Mouse (Mus musculus) liver, embryonic 12.5 days (tissue): Measurements from ENCODE around the gene Abcc3. TPM values are rescaled to one million over a fixed set of nuclear protein-coding genes. Genes with fewer than 3 reads are reported as not detected.

Source experiments
- ATAC-seq: fragments of 200-750 bp; cut with Nextera tagmentation; 2 replicates; pipeline ENCODE4 v1.8.0; 2017; ENCODE audit warnings: moderate number of reproducible peaks, mild to moderate bottlenecking, moderate library complexity
- H3K27ac ChIP-seq: fragments of 300-500 bp; sonication (generic); 2 replicates; pipeline ENCODE4 v1.5.1; 2016; ENCODE audit warnings: mild to moderate bottlenecking
- H3K27me3 ChIP-seq: fragments of 300-500 bp; sonication (generic); replicated peaks from 2 replicates; pipeline ENCODE4 v1.6.1; 2016; ENCODE audit warnings: mild to moderate bottlenecking, moderate library complexity
- H3K36me3 ChIP-seq: fragments of 300-500 bp; sonication (generic); 2 replicates; pipeline ENCODE4 v1.6.1; 2016; ENCODE audit warnings: mild to moderate bottlenecking, moderate library complexity
- H3K4me1 ChIP-seq: fragments of 300-500 bp; sonication (generic); 2 replicates; pipeline ENCODE4 v1.6.1; 2016
- H3K4me2 ChIP-seq: fragments of 300-500 bp; sonication (generic); 2 replicates; pipeline ENCODE4 v1.6.1; 2016; ENCODE audit warnings: mild to moderate bottlenecking, moderate library complexity
- H3K4me3 ChIP-seq: fragments of 300-500 bp; sonication (generic); 2 replicates; pipeline ENCODE4 v1.5.1; 2016; ENCODE audit warnings: mild to moderate bottlenecking, moderate library complexity
- H3K9ac ChIP-seq: fragments of 300-500 bp; sonication (generic); 2 replicates; pipeline ENCODE4 v1.6.1; 2016; ENCODE audit warnings: mild to moderate bottlenecking, moderate library complexity
- H3K9me3 ChIP-seq: fragments of 300-500 bp; sonication (generic); replicated peaks from 2 replicates; pipeline ENCODE4 v1.6.1; 2016; ENCODE audit warnings: mild to moderate bottlenecking, moderate library complexity
- WGBS: fragments of 180-500 bp; shearing (Covaris S2); methylation state at CpG from one replicate; pipeline ENCODE4 v1.1.7; 2016; ENCODE audit not compliant: insufficient replicate concordance; 5-methylcytosine and 5-hydroxymethylcytosine counted together
- polyA plus RNA-seq: library from polyadenylated mRNA; unstranded; fragments of >200 nt; fragmentation: Nextera tagmentation; extraction: Ambion mirVana; gene quantifications from 2 replicates; pipeline ENCODE4 v1.2.1, GENCODE M21; 2016

The Abcc3 gene
- polyA plus RNA-seq, result 4.0 and 4.3 TPM in 2 replicates

DNA sequence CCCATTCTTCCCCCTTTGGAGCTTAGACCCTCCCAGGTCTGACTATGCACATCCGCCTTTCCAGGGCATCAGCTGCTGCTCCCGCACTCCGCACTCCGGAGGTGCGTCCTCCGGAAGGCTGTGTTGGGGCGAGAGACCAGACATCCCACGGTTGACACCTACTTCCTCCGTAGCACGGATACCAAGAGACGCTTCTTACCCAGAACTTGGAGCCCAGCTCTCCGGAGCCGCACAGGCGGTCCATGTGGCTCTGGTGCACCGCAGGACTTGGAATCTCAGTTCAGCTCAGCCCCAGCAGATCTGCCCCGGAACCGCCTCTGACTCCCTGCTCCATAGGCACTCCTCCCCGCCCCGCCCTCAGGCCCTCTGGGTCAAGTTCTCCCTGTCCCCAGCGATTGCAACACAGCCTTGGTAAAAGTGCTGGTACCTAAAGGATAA lies at the start of gene Abcc3:
Abcc3 (minus strand) TSS at position 326 of the 438 bp plus-strand sequence.
- peaks cover 62% of the 10 kb centered on the region for H3K27me3 ChIP-seq
- no peaks in the 10 kb centered on the region for H3K36me3 ChIP-seq
- peak; percentile 30; the same call in 1 of the 2 replicates for ATAC-seq
- no peaks in the 10 kb centered on the region for H3K4me1 ChIP-seq
- WGBS, result 3% methylated on average over 20 of the region's 20 CpGs
- H3K27ac ChIP-seq, result no peak within 1 kb of the TSS
- no peaks in the 10 kb centered on the region for H3K9me3 ChIP-seq
- no peak within 1 kb of the TSS for H3K9ac ChIP-seq
- peak within 1 kb of the TSS; percentile 15; the same call in 1 of the 2 replicates for H3K4me3 ChIP-seq
- peak within 1 kb of the TSS; percentile 41 for H3K4me2 ChIP-seq

- Histone ChIP-seq H3K27ac (no peak overlapping the region), H3K4me1 (no peaks in the 10 kb centered on the region), H3K9ac (no peak overlapping the region), H3K4me2 (no peak overlapping the region), H3K4me3 (no peak overlapping the region), H3K36me3 (no peaks in the 10 kb centered on the region), H3K9me3 (no peaks in the 10 kb centered on the region), H3K27me3 (peaks cover 56% of the 10 kb centered on the region)
- ATAC-seq, result no peak
- 64% methylated on average over 9 of the region's 9 CpGs for WGBS
These were observed 49.0 kb upstream of the Abcc3 start for GRCm38 (mm10) chr11:94441752-94442151.

DNA sequence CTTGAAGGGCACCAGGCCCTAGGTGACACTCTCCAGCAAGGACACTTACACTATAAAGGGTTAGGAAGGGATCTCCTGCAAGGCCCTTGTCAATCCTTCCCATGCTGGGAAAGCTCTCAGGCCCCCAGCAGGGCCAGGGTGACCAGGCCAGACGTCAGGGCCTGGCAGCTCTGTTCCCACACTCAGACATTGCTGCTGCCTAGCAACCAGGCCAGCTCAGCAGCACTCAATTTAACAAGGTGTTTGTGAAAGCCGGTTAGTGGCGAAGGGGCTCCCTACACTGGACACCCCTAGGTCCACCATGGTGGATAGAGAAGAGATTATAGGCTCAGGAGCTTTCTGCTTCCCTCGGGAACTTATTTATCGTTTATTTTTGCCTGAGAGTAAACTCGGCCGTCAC lies 48.3 kb upstream of the Abcc3 start:
- Histone ChIP-seq H3K4me2 (no peak overlapping the region), H3K27me3 (peaks cover 53% of the 10 kb centered on the region), H3K9me3 (no peaks in the 10 kb centered on the region), H3K9ac (no peak overlapping the region), H3K4me1 (no peaks in the 10 kb centered on the region), H3K4me3 (no peak overlapping the region), H3K27ac (no peak overlapping the region), H3K36me3 (no peaks in the 10 kb centered on the region)
- ATAC-seq, result no peak
- 43% methylated on average over 7 of the region's 7 CpGs for WGBS

- H3K9ac ChIP-seq, result no peak overlapping the region
- H3K27ac ChIP-seq, result no peak overlapping the region
- H3K27me3 ChIP-seq, result peaks cover 47% of the 10 kb centered on the region
- ATAC-seq, result no peak
- H3K4me2 ChIP-seq, result no peak overlapping the region
- H3K9me3 ChIP-seq, result no peaks in the 10 kb centered on the region
- WGBS, result 88% methylated on average over 6 of the region's 6 CpGs
- H3K4me1 ChIP-seq, result no peaks in the 10 kb centered on the region
- no peaks in the 10 kb centered on the region for H3K36me3 ChIP-seq
- no peak overlapping the region for H3K4me3 ChIP-seq
These were observed 47.6 kb upstream of the Abcc3 start for GRCm38 (mm10) chr11:94440421-94440820.

GRCm38 (mm10) chr11:94429011-94429651 lies 36.3 kb upstream of the Abcc3 start:
- Histone ChIP-seq H3K9me3 (no peaks in the 10 kb centered on the region), H3K36me3 (no peaks in the 10 kb centered on the region), H3K4me2 (no peak overlapping the region), H3K27me3 (peaks cover 96% of the 10 kb centered on the region), H3K27ac (no peak overlapping the region), H3K4me1 (peaks cover 18% of the 10 kb centered on the region), H3K4me3 (no peak overlapping the region), H3K9ac (no peak overlapping the region)
- 27% methylated on average over 9 of the region's 9 CpGs for WGBS
- no peak for ATAC-seq

- Histone ChIP-seq H3K27ac (peak overlapping the region; percentile 36; the same call in 1 of the 2 replicates), H3K4me1 (peaks cover 18% of the 10 kb centered on the region), H3K27me3 (peaks cover 96% of the 10 kb centered on the region), H3K4me3 (no peak overlapping the region), H3K4me2 (no peak overlapping the region), H3K9me3 (no peaks in the 10 kb centered on the region), H3K9ac (no peak overlapping the region), H3K36me3 (no peaks in the 10 kb centered on the region)
- ATAC-seq, result peak; percentile 29; the same call in 1 of the 2 replicates
- 28% methylated on average over 4 of the region's 4 CpGs for WGBS
These were observed 35.5 kb upstream of the Abcc3 start for GRCm38 (mm10) chr11:94428091-94428835.

GRCm38 (mm10) chr11:94425656-94426055 lies 32.9 kb upstream of the Abcc3 start:
- H3K4me1 ChIP-seq, result peaks cover 18% of the 10 kb centered on the region
- peaks cover 90% of the 10 kb centered on the region for H3K27me3 ChIP-seq
- H3K4me2 ChIP-seq, result no peak overlapping the region
- no peak overlapping the region for H3K4me3 ChIP-seq
- no peak for ATAC-seq
- WGBS, result 30% methylated on average over 14 of the region's 14 CpGs
- H3K9me3 ChIP-seq, result no peaks in the 10 kb centered on the region
- no peak overlapping the region for H3K9ac ChIP-seq
- H3K27ac ChIP-seq, result no peak overlapping the region
- no peaks in the 10 kb centered on the region for H3K36me3 ChIP-seq

DNA sequence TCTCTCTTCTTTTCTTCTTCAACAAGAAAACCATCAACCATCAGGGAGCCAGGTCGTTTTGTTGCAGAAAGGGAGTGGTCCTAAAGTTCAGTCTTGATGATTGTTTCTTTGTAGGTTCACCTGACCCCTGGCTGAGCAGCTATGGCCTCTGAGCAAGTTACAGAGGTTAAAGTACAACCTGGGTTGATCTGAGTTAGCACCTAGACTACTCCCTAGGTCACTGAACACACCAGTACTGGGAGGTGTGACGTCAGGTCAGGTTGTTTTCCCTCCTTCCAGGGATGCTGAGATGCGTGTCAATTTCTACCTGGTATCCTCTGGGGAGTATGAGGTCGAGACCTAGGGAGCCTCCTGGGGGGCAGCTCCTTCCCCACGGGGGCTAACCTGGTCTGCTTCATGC lies 32.4 kb upstream of the Abcc3 start:
- Histone ChIP-seq H3K4me2 (no peak overlapping the region), H3K27ac (no peak overlapping the region), H3K4me3 (no peak overlapping the region), H3K9me3 (no peaks in the 10 kb centered on the region), H3K9ac (no peak overlapping the region), H3K27me3 (peaks cover 88% of the 10 kb centered on the region), H3K4me1 (peaks cover 18% of the 10 kb centered on the region), H3K36me3 (no peaks in the 10 kb centered on the region)
- ATAC-seq, result no peak
- WGBS, result 25% methylated on average over 5 of the region's 5 CpGs

DNA sequence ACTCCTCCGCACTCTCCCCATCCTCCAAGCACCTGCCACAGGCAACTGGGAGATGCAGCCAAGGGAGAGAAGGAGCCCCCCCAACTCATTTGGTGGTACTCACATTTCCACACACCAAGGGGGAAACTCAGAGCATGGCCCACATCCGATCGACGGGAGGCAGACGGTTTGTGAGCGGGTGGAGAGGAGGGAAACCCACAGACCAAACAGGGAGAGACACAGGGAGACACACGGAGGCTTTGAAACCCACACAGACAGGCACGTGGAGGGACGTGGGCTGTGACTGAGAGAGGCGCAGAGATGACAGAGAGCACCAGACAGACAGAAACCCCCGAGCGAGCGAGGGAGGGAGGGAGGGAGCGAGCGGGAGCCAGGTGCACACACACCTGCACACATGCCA lies 31.6 kb upstream of the Abcc3 start:
- no peaks in the 10 kb centered on the region for H3K9me3 ChIP-seq
- no peak overlapping the region for H3K9ac ChIP-seq
- no peaks in the 10 kb centered on the region for H3K36me3 ChIP-seq
- no peak overlapping the region for H3K4me3 ChIP-seq
- no peak overlapping the region for H3K4me2 ChIP-seq
- no peak overlapping the region for H3K27ac ChIP-seq
- ATAC-seq, result no peak
- 24% methylated on average over 15 of the region's 15 CpGs for WGBS
- H3K4me1 ChIP-seq, result peaks cover 16% of the 10 kb centered on the region
- peaks cover 89% of the 10 kb centered on the region for H3K27me3 ChIP-seq

DNA sequence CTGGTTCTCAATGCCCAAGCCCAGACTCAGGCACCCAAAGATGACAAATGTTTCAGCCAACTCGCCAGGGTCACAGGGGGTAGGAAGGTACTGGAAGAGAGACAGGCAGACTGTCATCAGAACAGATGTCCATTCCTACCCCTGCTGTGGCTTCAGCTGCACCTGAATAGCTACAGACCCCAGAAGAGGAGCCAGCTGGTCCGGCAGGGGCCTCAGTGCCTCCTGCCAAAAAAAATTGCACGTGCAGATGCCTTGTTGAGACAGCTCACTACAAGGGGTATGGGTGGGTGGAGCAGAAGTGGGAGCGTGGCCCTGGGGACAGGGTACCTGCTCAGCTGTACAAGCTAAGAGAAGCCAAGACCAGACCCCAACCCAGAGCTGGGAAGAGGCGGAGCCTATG lies 31.1 kb upstream of the Abcc3 start:
- 41% methylated on average over 5 of the region's 5 CpGs for WGBS
- 0 out of 2 replicates have a peak, but pooled peaks have one; percentile 19 for ATAC-seq
- H3K9ac ChIP-seq, result no peak overlapping the region

GRCm38 (mm10) chr11:94420991-94421390 lies 28.2 kb upstream of the Abcc3 start:
- Histone ChIP-seq H3K4me3 (no peak overlapping the region), H3K36me3 (no peaks in the 10 kb centered on the region), H3K9me3 (no peaks in the 10 kb centered on the region), H3K4me2 (no peak overlapping the region), H3K27me3 (peaks cover 91% of the 10 kb centered on the region), H3K4me1 (no peaks in the 10 kb centered on the region; the same call in 1 of the 2 replicates), H3K27ac (no peak overlapping the region), H3K9ac (no peak overlapping the region)
- no peak for ATAC-seq
- 57% methylated on average over 6 of the region's 6 CpGs for WGBS

More for the DNA sequence above, 31.1 kb upstream of the Abcc3 start:
- Histone ChIP-seq H3K4me3 (no peak overlapping the region), H3K27me3 (peaks cover 89% of the 10 kb centered on the region), H3K36me3 (no peaks in the 10 kb centered on the region), H3K9me3 (no peaks in the 10 kb centered on the region), H3K27ac (no peak overlapping the region), H3K4me2 (no peak overlapping the region), H3K4me1 (peaks cover 11% of the 10 kb centered on the region)

- H3K4me3 ChIP-seq, result no peak overlapping the region
- H3K4me1 ChIP-seq, result no peaks in the 10 kb centered on the region; the same call in 1 of the 2 replicates
- 15% methylated on average over 7 of the region's 7 CpGs for WGBS
- H3K9me3 ChIP-seq, result no peaks in the 10 kb centered on the region
- ATAC-seq, result no peak
- H3K27ac ChIP-seq, result no peak overlapping the region
- no peak overlapping the region for H3K4me2 ChIP-seq
- peaks cover 91% of the 10 kb centered on the region for H3K27me3 ChIP-seq
- H3K9ac ChIP-seq, result no peak overlapping the region
- no peaks in the 10 kb centered on the region for H3K36me3 ChIP-seq
These were observed 27.5 kb upstream of the Abcc3 start for GRCm38 (mm10) chr11:94420325-94420724.
